Mouse (Mus musculus) heart, embryonic 16.5 days (tissue): Measurements from ENCODE around the gene Erc2. TPM values are rescaled to one million over a fixed set of nuclear protein-coding genes. Genes with fewer than 3 reads are reported as not detected.

Source experiments
- ATAC-seq: fragments of 200-750 bp; cut with Nextera tagmentation; replicated peaks from 2 replicates; pipeline ENCODE4 v1.8.0; 2017; ENCODE audit warnings: moderate number of reproducible peaks; ENCODE audit not compliant: insufficient read depth, low FRiP score; ENCODE audit errors: extremely low read depth
- H3K27ac ChIP-seq: fragments of 300-500 bp; sonication (generic); 2 replicates; pipeline ENCODE4 v1.5.1; 2014; ENCODE audit warnings: mild to moderate bottlenecking, low read length, control low read depth, moderate library complexity
- H3K27me3 ChIP-seq: fragments of 300-500 bp; sonication (generic); 2 replicates; pipeline ENCODE4 v1.6.1; 2014; ENCODE audit warnings: low read length, mixed read lengths; ENCODE audit not compliant: control insufficient read depth, insufficient read depth
- H3K36me3 ChIP-seq: fragments of 300-500 bp; sonication (generic); 2 replicates; pipeline ENCODE4 v1.6.1; 2014; ENCODE audit not compliant: control insufficient read depth, insufficient read depth
- H3K4me1 ChIP-seq: fragments of 300-500 bp; sonication (generic); 2 replicates; pipeline ENCODE4 v1.6.1; 2014; ENCODE audit warnings: low read length, mixed read lengths; ENCODE audit not compliant: control insufficient read depth, insufficient read depth
- H3K4me2 ChIP-seq: fragments of 300-500 bp; sonication (generic); 2 replicates; pipeline ENCODE4 v1.6.1; 2014; ENCODE audit warnings: low read depth, mild to moderate bottlenecking, control low read depth, low read length
- H3K4me3 ChIP-seq: fragments of 300-500 bp; sonication (generic); 2 replicates; pipeline ENCODE4 v1.5.1; 2014; ENCODE audit warnings: mild to moderate bottlenecking, control low read depth, low read length
- H3K9ac ChIP-seq: fragments of 300-500 bp; sonication (generic); 2 replicates; pipeline ENCODE4 v1.6.1; 2014; ENCODE audit warnings: low read length, control low read depth
- H3K9me3 ChIP-seq: fragments of 300-500 bp; sonication (generic); replicated peaks from 2 replicates; pipeline ENCODE4 v1.6.1; 2016; ENCODE audit warnings: low read length; ENCODE audit not compliant: control insufficient read depth
- WGBS: fragments of 180-500 bp; shearing (Covaris S2); extraction: QIAGEN DNeasy Blood & Tissue Kit; methylation state at CpG from one replicate; pipeline ENCODE4 v1.1.7; 2014; 5-methylcytosine and 5-hydroxymethylcytosine counted together
- polyA plus RNA-seq: library from polyadenylated mRNA; unstranded; fragments of >200 nt; fragmentation: Nextera tagmentation; extraction: Ambion mirVana; gene quantifications from 2 replicates; pipeline ENCODE4 v1.2.1, GENCODE M21; 2015

Gene Erc2
- polyA plus RNA-seq, 1 experiment from 2014 or later: 1.5 TPM

- Histone ChIP-seq H3K36me3 (no peaks in the 10 kb centered on the region), H3K4me3 (no peak overlapping the region), H3K9me3 (no peaks in the 10 kb centered on the region), H3K27ac (no peak overlapping the region), H3K9ac (no peak overlapping the region), H3K4me1 (peaks cover 11% of the 10 kb centered on the region), H3K4me2 (peak overlapping the region; percentile 34; the same call in 1 of the 2 replicates), H3K27me3 (peaks cover 38% of the 10 kb centered on the region)
- 40% methylated on average over 7 of the region's 7 CpGs for whole genome bisulfite sequencing
- peak; percentile 76 for ATAC-seq
These were observed 652.6 kb downstream of the Erc2 start for GRCm38 (mm10) chr14:28274826-28275225.

- no peaks in the 10 kb centered on the region for H3K36me3 ChIP-seq
- H3K27me3 ChIP-seq: peaks cover 21% of the 10 kb centered on the region; the same call in 1 of the 2 replicates
- H3K27ac ChIP-seq: no peak overlapping the region
- 74% methylated on average over 6 of the region's 6 CpGs for WGBS
- no peak overlapping the region for H3K4me3 ChIP-seq
- H3K9me3 ChIP-seq: no peaks in the 10 kb centered on the region
- H3K4me2 ChIP-seq: no peak overlapping the region
- H3K4me1 ChIP-seq: peaks cover 11% of the 10 kb centered on the region
- ATAC-seq: no peak
- H3K9ac ChIP-seq: no peak overlapping the region
These were observed 656.7 kb downstream of the Erc2 start for GRCm38 (mm10) chr14:28278951-28279350.

GRCm38 (mm10) chr14:28280376-28280775 lies 658.1 kb downstream of the Erc2 start:
- Histone ChIP-seq H3K36me3 (no peaks in the 10 kb centered on the region), H3K4me3 (no peak overlapping the region), H3K9me3 (no peaks in the 10 kb centered on the region), H3K9ac (no peak overlapping the region), H3K4me2 (no peak overlapping the region), H3K27ac (no peak overlapping the region), H3K27me3 (peaks cover 18% of the 10 kb centered on the region; the same call in 1 of the 2 replicates), H3K4me1 (no peaks in the 10 kb centered on the region; the same call in 1 of the 2 replicates)
- WGBS: 54% methylated on average over 1 of the region's 1 CpGs
- ATAC-seq: no peak

GRCm38 (mm10) chr14:28283319-28284095 lies 661.3 kb downstream of the Erc2 start:
- no peak overlapping the region for H3K9ac ChIP-seq
- 89% methylated on average over 1 of the region's 1 CpGs for WGBS

GRCm38 (mm10) chr14:28286511-28286910 lies 664.3 kb downstream of the Erc2 start:
- Histone ChIP-seq H3K9me3 (no peaks in the 10 kb centered on the region), H3K4me3 (no peak overlapping the region), H3K4me2 (no peak overlapping the region), H3K27me3 (0 out of 2 replicates have a peak, but pooled peaks cover 2% of the 10 kb centered on the region), H3K36me3 (no peaks in the 10 kb centered on the region), H3K27ac (no peak overlapping the region), H3K4me1 (no peaks in the 10 kb centered on the region; the same call in 1 of the 2 replicates), H3K9ac (no peak overlapping the region)
- no peak for ATAC-seq

More at GRCm38 (mm10) chr14:28283319-28284095, 661.3 kb downstream of the Erc2 start:
- no peaks in the 10 kb centered on the region for H3K36me3 ChIP-seq
- H3K4me2 ChIP-seq: no peak overlapping the region
- H3K27ac ChIP-seq: no peak overlapping the region
- H3K4me1 ChIP-seq: no peaks in the 10 kb centered on the region; the same call in 1 of the 2 replicates
- peaks cover 4% of the 10 kb centered on the region; the same call in 1 of the 2 replicates for H3K27me3 ChIP-seq
- H3K4me3 ChIP-seq: no peak overlapping the region
- no peak for ATAC-seq
- no peaks in the 10 kb centered on the region for H3K9me3 ChIP-seq

GRCm38 (mm10) chr14:28288196-28288595 lies 666.0 kb downstream of the Erc2 start:
- Histone ChIP-seq H3K36me3 (no peaks in the 10 kb centered on the region), H3K9ac (no peak overlapping the region), H3K9me3 (no peaks in the 10 kb centered on the region), H3K4me1 (no peaks in the 10 kb centered on the region; the same call in 1 of the 2 replicates), H3K27ac (no peak overlapping the region), H3K27me3 (no peaks in the 10 kb centered on the region), H3K4me3 (no peak overlapping the region), H3K4me2 (no peak overlapping the region)
- 77% methylated on average over 2 of the region's 2 CpGs for WGBS
- ATAC-seq: no peak

GRCm38 (mm10) chr14:28288926-28289325 lies 666.7 kb downstream of the Erc2 start:
- Histone ChIP-seq H3K4me1 (peaks cover under 1% of the 10 kb centered on the region), H3K27me3 (no peaks in the 10 kb centered on the region), H3K36me3 (no peaks in the 10 kb centered on the region), H3K9me3 (no peaks in the 10 kb centered on the region), H3K27ac (no peak overlapping the region), H3K4me3 (no peak overlapping the region), H3K9ac (no peak overlapping the region), H3K4me2 (no peak overlapping the region)
- 63% methylated on average over 2 of the region's 2 CpGs for WGBS
- no peak for ATAC-seq

GRCm38 (mm10) chr14:28293921-28294320 lies 671.7 kb downstream of the Erc2 start:
- Histone ChIP-seq H3K36me3 (no peaks in the 10 kb centered on the region), H3K9ac (no peak overlapping the region), H3K4me1 (peaks cover 14% of the 10 kb centered on the region), H3K4me3 (no peak overlapping the region), H3K27ac (no peak overlapping the region), H3K27me3 (peaks cover 4% of the 10 kb centered on the region; the same call in 1 of the 2 replicates), H3K4me2 (no peak overlapping the region), H3K9me3 (no peaks in the 10 kb centered on the region)
- 62% methylated on average over 5 of the region's 5 CpGs for WGBS
- no peak for ATAC-seq

- Histone ChIP-seq H3K9ac (no peak overlapping the region), H3K4me1 (peaks cover 17% of the 10 kb centered on the region), H3K27me3 (peaks cover 4% of the 10 kb centered on the region; the same call in 1 of the 2 replicates), H3K27ac (no peak overlapping the region), H3K9me3 (no peaks in the 10 kb centered on the region), H3K4me2 (no peak overlapping the region), H3K4me3 (no peak overlapping the region), H3K36me3 (no peaks in the 10 kb centered on the region)
- ATAC-seq: no peak
- 32% methylated on average over 4 of the region's 4 CpGs for WGBS
These were observed 672.9 kb downstream of the Erc2 start for GRCm38 (mm10) chr14:28295145-28295544.
